Mouse (Mus musculus) stomach, postnatal 0 days (tissue): ENCODE measurements around the gene Gpm6b.

ENCODE experiments used
- CTCF ChIP-seq: IDR thresholded peaks from 2 replicates; pipeline ENCODE4 v1.5.1; 2016; ENCODE audit warnings: antibody characterized with exemption, low read depth, mild to moderate bottlenecking, moderate library complexity
- EP300 ChIP-seq: optimal IDR thresholded peaks from 2 replicates; pipeline ENCODE3; 2016; ENCODE audit warnings: antibody characterized with exemption

- TF ChIP-seq EP300 (no peak), CTCF (no peak)
These were observed 114.7 kb downstream of the Gpm6b start for GRCm38 (mm10) chrX:166353412-166353811.
